Mouse (Mus musculus): ENCODE data around the gene Rnf121.
A peak's percentile ranks its signal among the peaks of the same experiment; 100 is the strongest.

Gene Rnf121

DNA sequence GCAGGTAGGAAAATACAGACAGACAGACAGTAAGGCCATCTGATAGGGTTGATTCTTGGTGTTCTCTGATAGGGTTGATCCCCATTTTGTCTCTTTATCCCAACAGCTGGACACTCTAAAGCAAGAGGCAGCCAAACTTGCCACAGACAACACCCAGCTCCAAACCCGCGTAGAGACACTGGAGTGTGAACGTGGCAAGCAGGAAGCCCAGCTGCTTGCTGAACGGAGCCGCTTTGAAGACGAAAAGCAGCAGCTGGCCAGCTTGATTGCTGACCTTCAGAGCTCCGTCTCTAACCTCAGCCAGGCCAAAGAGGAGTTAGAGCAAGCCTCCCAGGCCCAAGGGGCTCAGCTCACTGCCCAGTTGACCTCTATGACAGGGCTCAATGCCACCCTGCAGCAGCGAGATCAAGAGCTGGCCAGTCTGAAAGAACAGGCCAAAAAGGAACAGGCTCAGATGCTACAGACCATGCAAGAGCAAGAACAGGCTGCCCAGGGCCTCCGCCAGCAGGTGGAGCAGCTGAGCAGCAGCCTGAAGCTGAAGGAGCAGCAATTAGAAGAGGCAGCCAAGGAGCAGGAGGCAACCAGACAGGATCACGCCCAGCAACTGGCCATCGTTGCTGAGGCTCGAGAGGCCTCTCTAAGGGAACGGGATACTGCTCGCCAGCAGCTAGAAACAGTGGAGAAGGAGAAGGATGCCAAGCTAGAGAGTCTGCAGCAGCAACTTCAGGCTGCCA lies 66.9 kb downstream of the Rnf121 start:
- peak; percentile 82 for DNase-seq

DNA sequence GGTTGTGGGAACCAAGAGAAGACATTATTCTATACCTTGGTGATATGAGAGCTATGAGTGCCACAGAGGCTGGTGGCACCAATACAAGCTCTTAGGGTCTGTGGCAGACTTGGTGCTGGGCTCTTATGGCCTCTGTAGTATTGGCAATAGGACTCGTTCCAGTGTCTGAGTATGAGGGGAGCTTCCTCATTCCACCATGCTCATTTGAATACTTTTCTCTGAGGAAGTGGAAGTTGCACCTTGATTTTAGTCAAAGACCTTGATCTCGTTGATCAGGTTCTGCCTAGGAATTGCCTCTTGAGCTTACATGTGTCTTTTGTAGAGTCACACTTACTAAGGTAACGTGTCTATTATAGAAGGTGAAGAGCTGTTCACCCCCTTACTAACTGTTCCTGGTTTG lies 71.0 kb downstream of the Rnf121 start:
- no peak for DNase-seq

DNA sequence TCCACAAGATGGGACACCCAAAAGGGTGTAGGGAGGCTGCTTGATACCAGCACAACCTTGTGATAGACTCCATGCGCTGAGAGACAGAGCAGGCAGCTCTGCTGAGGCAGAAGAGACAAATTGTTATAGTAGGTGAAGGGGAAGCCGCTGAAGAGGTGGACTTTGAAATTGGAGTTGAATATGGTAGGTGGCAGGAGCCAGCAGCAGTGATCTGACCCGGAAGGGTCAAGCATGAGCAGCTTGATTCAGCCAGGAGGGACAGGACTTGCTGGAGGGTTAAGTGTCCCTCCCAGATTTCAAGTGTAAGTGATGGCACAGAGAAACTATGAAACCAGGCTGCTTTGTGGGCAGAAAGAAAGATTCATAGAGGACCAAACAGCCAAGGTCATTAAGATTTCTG lies 80.2 kb downstream of the Rnf121 start:
- peak; percentile 32 for DNase-seq

DNA sequence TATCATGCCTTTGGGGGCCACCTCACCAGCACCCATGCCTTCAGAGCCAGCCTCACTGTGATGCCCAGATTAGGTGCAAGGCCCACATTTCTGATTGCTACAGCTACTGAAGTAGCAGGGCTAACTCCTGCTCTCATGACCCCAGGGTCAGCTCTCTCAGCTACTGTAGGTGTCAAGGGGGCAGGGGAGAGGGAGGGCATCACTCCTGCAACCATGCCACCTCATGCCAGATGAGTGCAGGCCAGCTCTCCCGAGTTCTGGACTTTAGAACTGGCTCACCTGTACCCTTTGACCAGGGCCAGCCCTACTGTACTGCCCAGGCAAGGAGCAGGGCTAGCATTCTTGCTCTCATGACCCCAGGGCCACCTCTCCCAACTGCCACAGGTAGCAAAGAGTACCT lies 82.5 kb downstream of the Rnf121 start:
- peak; percentile 73 for DNase-seq

DNA sequence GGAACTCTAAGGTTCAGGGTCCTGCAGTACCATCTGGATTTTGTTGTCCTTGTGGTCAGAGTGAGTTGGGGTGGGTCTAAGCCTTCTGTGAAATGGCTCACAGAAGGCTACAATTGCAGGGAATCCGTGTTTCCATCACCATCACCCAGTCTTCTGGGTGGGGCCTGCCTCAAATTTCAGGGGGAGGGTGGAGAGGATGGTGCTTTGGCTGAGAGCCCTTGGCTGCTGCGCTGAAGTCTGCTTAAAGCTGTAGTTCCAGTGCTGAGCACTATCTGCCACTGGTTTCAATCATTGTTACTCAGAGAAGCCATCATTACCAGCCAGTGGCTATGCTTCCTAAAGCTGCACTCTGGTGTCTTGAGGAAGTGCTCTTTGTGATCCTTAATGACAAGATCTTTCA lies 90.8 kb downstream of the Rnf121 start:
- DNase-seq: no peak

DNA sequence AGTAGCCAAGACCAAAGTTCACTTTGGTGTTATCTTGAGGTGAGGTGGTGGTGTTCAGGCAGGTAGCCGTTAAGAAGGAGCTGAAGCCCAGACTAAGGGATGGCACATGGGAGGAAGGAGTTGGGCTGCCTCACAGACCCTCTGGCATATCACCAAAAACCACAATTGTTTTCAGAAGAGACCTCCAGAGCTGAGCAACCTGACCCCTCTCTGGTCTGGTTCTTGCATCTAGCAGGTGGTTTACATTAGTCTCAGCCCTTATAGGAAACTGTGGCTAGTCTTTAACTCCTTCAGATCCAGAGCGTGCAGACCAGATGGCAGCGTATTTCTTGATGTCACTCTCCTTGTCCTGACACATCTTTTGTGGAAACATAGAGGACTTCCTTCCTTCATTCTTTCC lies 91.5 kb downstream of the Rnf121 start:
- DNase-seq: no peak

DNA sequence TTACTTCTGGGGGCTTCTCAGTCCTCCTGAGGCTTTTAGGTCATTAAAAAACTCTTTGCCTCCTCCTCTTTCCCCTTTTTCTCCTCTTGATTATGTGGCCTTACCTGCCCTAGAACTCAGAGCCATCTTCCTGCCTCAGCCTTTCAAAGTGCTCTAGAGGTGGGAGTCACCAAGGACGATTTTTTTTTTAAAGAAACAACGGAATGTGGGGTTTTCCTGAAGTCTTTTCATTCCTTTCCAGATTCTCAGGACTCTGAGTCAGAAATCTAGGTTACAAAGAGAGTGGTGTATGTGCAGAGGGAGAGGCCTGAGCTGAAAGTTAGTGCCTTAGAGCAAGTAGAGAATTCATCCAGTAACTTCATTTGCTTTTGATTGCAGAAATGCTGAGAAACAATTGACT lies 93.5 kb downstream of the Rnf121 start:
- DNase-seq: no peak

DNA sequence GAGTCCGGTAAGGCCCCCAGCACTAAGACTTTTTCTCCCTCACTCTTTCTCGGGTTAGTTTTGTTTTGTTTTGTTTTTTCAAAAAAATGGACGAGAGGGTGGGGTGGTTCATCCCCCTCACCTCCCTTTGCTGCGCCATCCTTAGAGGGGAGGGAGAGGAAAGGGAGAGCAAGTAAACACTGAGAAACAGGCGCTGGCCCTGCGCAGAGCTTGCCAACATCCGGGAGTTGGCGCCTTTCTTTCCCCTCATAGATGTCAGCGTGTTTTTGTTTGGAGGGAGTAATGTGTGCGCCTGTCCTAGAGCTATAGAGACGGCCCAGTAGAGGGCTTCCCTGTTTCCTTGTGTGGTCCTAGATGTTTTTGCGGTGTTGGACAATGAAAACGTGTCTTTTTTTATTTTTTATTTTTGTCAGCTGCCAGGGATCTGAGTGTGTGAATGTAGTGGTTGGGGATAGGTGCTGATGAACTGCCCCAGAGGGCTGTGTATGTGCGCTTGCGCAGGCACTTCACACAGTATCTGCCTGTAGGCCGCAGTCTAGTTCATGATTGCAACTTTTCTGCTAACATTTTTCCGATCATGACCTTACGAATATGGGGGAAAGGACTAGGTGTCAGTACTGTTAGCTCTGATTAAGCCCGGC lies 94.3 kb downstream of the Rnf121 start:
- DNase-seq: peak; percentile 80

DNA sequence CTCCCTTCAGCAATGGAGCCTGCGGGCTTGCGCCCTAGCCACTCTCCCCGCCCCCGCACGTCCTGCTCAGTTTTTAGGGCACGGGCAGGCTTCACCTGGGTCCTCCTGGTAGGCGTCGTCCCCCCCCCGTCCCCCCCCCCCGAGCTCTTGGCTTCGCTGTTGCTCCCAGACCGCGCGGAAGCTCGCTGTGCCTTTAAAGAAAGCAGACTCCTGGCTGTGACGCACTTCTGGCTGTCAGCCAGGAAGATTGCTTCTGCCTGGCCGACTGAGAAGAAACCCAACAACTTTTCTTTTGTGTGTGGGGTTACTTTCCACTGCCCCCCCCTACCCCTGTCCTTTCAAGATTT lies 94.9 kb downstream of the Rnf121 start:
- peak; percentile 92 for DNase-seq

DNA sequence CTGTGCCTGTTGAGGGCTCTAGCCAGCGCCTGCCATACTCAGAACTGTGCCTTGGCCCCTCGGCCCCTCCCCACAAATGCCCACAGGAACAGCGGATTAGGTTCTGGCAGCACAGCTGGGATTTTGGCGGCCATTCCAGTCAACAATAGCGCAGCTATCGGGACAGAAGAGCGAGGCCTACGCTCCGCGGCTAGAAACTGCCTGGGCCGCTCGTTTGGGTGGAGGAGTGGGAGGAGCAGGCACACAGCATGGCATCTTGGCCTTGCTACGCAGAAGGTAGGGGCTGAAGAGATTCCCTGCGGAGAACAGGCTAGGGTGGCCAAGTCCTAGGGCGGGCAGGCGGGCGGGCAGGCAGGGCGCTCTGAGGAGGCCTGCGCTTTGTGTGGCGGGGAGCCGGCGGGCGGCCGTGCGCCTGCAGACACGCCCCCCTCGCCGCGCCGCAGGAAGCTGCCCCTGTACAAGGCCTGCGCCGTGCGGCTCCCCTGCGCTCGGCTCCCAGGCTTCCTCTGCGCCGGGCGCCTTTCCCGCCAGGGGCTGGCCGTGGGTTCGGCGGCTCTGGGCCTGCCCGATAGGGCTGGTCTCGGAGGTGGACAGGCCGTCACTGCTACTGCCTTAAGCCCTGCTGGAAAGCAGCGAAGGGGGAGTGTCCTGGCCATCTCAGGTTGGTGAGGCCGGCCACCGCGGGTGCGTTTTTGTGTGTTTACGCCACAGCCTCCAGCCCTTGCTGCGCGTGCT lies 95.4 kb downstream of the Rnf121 start:
- peak; percentile 87 for DNase-seq
